Mouse (Mus musculus): ENCODE data around the gene Gm11567. TPM values are rescaled to one million over a fixed set of nuclear protein-coding genes. Genes with fewer than 3 reads are reported as not detected.
"Not testable (repeated sequence)": the region's sequence is repeated elsewhere in the genome, so short reads cannot be mapped to it uniquely, and the experiment has no call there.

Gm11567 gene
- polyA plus RNA-seq (2014; fragmentation: Nextera tagmentation; extraction: Ambion mirVana): not detected in 2 replicates

GRCm38 (mm10) chr11:99878887-99879286, at the start of gene Gm11567:
Gene Gm11567, plus strand, starts transcription at chr11:99879187.
- H3K4me2 ChIP-seq; H3K9me3 ChIP-seq (ENCODE audit: control insufficient read depth, low read length); H3K9ac ChIP-seq (ENCODE audit: low read length); H3K36me3 ChIP-seq (ENCODE audit: control insufficient read depth, insufficient read depth, low read length); H3K27ac ChIP-seq (ENCODE audit: low read depth, low read length); ATAC-seq (ENCODE audit: low FRiP score); H3K27me3 ChIP-seq (ENCODE audit: control insufficient read depth, insufficient read depth, low read length); DNase-seq (ENCODE audit: low spot score, missing footprints); H3K4me1 ChIP-seq (ENCODE audit: control insufficient read depth, insufficient read depth, low read length); H3K4me3 ChIP-seq (ENCODE audit: low read depth, low read length): not testable (repeated sequence)
- WGBS: 56% methylated on average over 1 of the region's 1 CpGs

- Histone ChIP-seq H3K27me3 (ENCODE audit: control insufficient read depth, insufficient read depth, low read length) (no peaks in the 10 kb centered on the region), H3K27ac (ENCODE audit: low read depth, low read length) (no peak within 1 kb of the TSS), H3K4me1 (ENCODE audit: control insufficient read depth, insufficient read depth, low read length) (no peaks in the 10 kb centered on the region), H3K36me3 (ENCODE audit: control insufficient read depth, insufficient read depth, low read length) (no peaks in the 10 kb centered on the region), H3K4me3 (ENCODE audit: low read depth, low read length) (no peak within 1 kb of the TSS), H3K9me3 (ENCODE audit: control insufficient read depth, low read length) (no peaks in the 10 kb centered on the region), H3K9ac (ENCODE audit: low read length) (no peak within 1 kb of the TSS), H3K4me2 (no peak within 1 kb of the TSS)
- no peak for DNase-seq (ENCODE audit: low spot score, missing footprints)
- no peak for ATAC-seq (ENCODE audit: low FRiP score)
- 78% methylated on average over 1 of the region's 1 CpGs for WGBS
Measured at GRCm38 (mm10) chr11:99837966-99838365, 41.0 kb upstream of the Gm11567 start, which contains the start of gene 2300003K06Rik. Gene 2300003K06Rik, minus strand, starts transcription at chr11:99838066.

- Histone ChIP-seq H3K4me1 (ENCODE audit: control insufficient read depth, insufficient read depth, low read length) (no peaks in the 10 kb centered on the region), H3K27me3 (ENCODE audit: control insufficient read depth, insufficient read depth, low read length) (no peaks in the 10 kb centered on the region), H3K4me2 (no peak overlapping the region), H3K27ac (ENCODE audit: low read depth, low read length) (no peak overlapping the region), H3K9ac (ENCODE audit: low read length) (no peak overlapping the region), H3K9me3 (ENCODE audit: control insufficient read depth, low read length) (no peaks in the 10 kb centered on the region), H3K4me3 (ENCODE audit: low read depth, low read length) (no peak overlapping the region), H3K36me3 (ENCODE audit: control insufficient read depth, insufficient read depth, low read length) (no peaks in the 10 kb centered on the region)
- 77% methylated on average over 1 of the region's 1 CpGs for WGBS
- ATAC-seq (ENCODE audit: low FRiP score): no peak
- no peak for DNase-seq (ENCODE audit: low spot score, missing footprints)
Measured at GRCm38 (mm10) chr11:99842185-99842584, 36.8 kb upstream of the Gm11567 start.

GRCm38 (mm10) chr11:99846746-99847145, 32.2 kb upstream of the Gm11567 start:
- H3K4me2 ChIP-seq: no peak overlapping the region
- H3K36me3 ChIP-seq (ENCODE audit: control insufficient read depth, insufficient read depth, low read length): no peaks in the 10 kb centered on the region
- H3K4me3 ChIP-seq (ENCODE audit: low read depth, low read length): no peak overlapping the region
- H3K27ac ChIP-seq (ENCODE audit: low read depth, low read length): no peak overlapping the region
- DNase-seq (ENCODE audit: low spot score, missing footprints) (no peak), ATAC-seq (ENCODE audit: low FRiP score) (no peak)
- H3K27me3 ChIP-seq (ENCODE audit: control insufficient read depth, insufficient read depth, low read length): no peaks in the 10 kb centered on the region
- H3K4me1 ChIP-seq (ENCODE audit: control insufficient read depth, insufficient read depth, low read length): no peaks in the 10 kb centered on the region
- WGBS: 98% methylated on average over 2 of the region's 2 CpGs
- H3K9me3 ChIP-seq (ENCODE audit: control insufficient read depth, low read length): no peaks in the 10 kb centered on the region
- no peak overlapping the region for H3K9ac ChIP-seq (ENCODE audit: low read length)

- H3K4me2 ChIP-seq: no peak within 1 kb of the TSS
- no peak within 1 kb of the TSS for H3K4me3 ChIP-seq (ENCODE audit: low read depth, low read length)
- no peak within 1 kb of the TSS for H3K27ac ChIP-seq (ENCODE audit: low read depth, low read length)
- no peak for DNase-seq (ENCODE audit: low spot score, missing footprints)
- H3K9me3 ChIP-seq (ENCODE audit: control insufficient read depth, low read length): no peaks in the 10 kb centered on the region
- no peaks in the 10 kb centered on the region for H3K36me3 ChIP-seq (ENCODE audit: control insufficient read depth, insufficient read depth, low read length)
- no peaks in the 10 kb centered on the region for H3K27me3 ChIP-seq (ENCODE audit: control insufficient read depth, insufficient read depth, low read length)
- H3K4me1 ChIP-seq (ENCODE audit: control insufficient read depth, insufficient read depth, low read length): no peaks in the 10 kb centered on the region
- no peak for ATAC-seq (ENCODE audit: low FRiP score)
- no peak within 1 kb of the TSS for H3K9ac ChIP-seq (ENCODE audit: low read length)
Measured at GRCm38 (mm10) chr11:99851508-99851907, 27.5 kb upstream of the Gm11567 start, which contains the start of gene Krtap4-16. Gene Krtap4-16, minus strand, starts transcription at chr11:99851608.

- 52% methylated on average over 3 of the region's 3 CpGs for WGBS
- Histone ChIP-seq H3K4me1 (ENCODE audit: control insufficient read depth, insufficient read depth, low read length) (no peaks in the 10 kb centered on the region), H3K4me2 (no peak overlapping the region), H3K27ac (ENCODE audit: low read depth, low read length) (no peak overlapping the region), H3K27me3 (ENCODE audit: control insufficient read depth, insufficient read depth, low read length) (no peaks in the 10 kb centered on the region), H3K9me3 (ENCODE audit: control insufficient read depth, low read length) (no peaks in the 10 kb centered on the region), H3K4me3 (ENCODE audit: low read depth, low read length) (no peak overlapping the region), H3K36me3 (ENCODE audit: control insufficient read depth, insufficient read depth, low read length) (no peaks in the 10 kb centered on the region), H3K9ac (ENCODE audit: low read length) (no peak overlapping the region)
- ATAC-seq (ENCODE audit: low FRiP score) (no peak), DNase-seq (ENCODE audit: low spot score, missing footprints) (peak; percentile 83)
Measured at GRCm38 (mm10) chr11:99854121-99854520, 24.9 kb upstream of the Gm11567 start.

- Histone ChIP-seq H3K9ac (ENCODE audit: low read length) (no peak within 1 kb of the TSS), H3K36me3 (ENCODE audit: control insufficient read depth, insufficient read depth, low read length) (no peaks in the 10 kb centered on the region), H3K4me3 (ENCODE audit: low read depth, low read length) (no peak within 1 kb of the TSS), H3K27ac (ENCODE audit: low read depth, low read length) (no peak within 1 kb of the TSS), H3K9me3 (ENCODE audit: control insufficient read depth, low read length) (no peaks in the 10 kb centered on the region), H3K27me3 (ENCODE audit: control insufficient read depth, insufficient read depth, low read length) (no peaks in the 10 kb centered on the region), H3K4me1 (ENCODE audit: control insufficient read depth, insufficient read depth, low read length) (no peaks in the 10 kb centered on the region), H3K4me2 (no peak within 1 kb of the TSS)
- DNase-seq (ENCODE audit: low spot score, missing footprints) (no peak), ATAC-seq (ENCODE audit: low FRiP score) (no peak)
- WGBS: 92% methylated on average over 2 of the region's 2 CpGs
Measured at GRCm38 (mm10) chr11:99857617-99858016, 21.4 kb upstream of the Gm11567 start, which contains the start of gene Gm11568. Gene Gm11568, plus strand, starts transcription at chr11:99857917.

GRCm38 (mm10) chr11:99858761-99859160, 20.2 kb upstream of the Gm11567 start:
- no peak for ATAC-seq (ENCODE audit: low FRiP score)
- no peak overlapping the region for H3K9ac ChIP-seq (ENCODE audit: low read length)
- no peak overlapping the region for H3K27ac ChIP-seq (ENCODE audit: low read depth, low read length)
- no peaks in the 10 kb centered on the region for H3K27me3 ChIP-seq (ENCODE audit: control insufficient read depth, insufficient read depth, low read length)
- no peaks in the 10 kb centered on the region for H3K36me3 ChIP-seq (ENCODE audit: control insufficient read depth, insufficient read depth, low read length)
- H3K4me1 ChIP-seq (ENCODE audit: control insufficient read depth, insufficient read depth, low read length): no peaks in the 10 kb centered on the region
- no peak for DNase-seq (ENCODE audit: low spot score, missing footprints)
- no peak overlapping the region for H3K4me2 ChIP-seq
- no peak overlapping the region for H3K4me3 ChIP-seq (ENCODE audit: low read depth, low read length)
- 85% methylated on average over 2 of the region's 2 CpGs for WGBS
- no peaks in the 10 kb centered on the region for H3K9me3 ChIP-seq (ENCODE audit: control insufficient read depth, low read length)

GRCm38 (mm10) chr11:99864176-99864575, 14.8 kb upstream of the Gm11567 start, which contains the start of gene Gm11559:
Gene Gm11559, plus strand, starts transcription at chr11:99864476.
- not testable (repeated sequence) for H3K27me3 ChIP-seq (ENCODE audit: control insufficient read depth, insufficient read depth, low read length); H3K4me1 ChIP-seq (ENCODE audit: control insufficient read depth, insufficient read depth, low read length); H3K4me3 ChIP-seq (ENCODE audit: low read depth, low read length); H3K4me2 ChIP-seq; H3K27ac ChIP-seq (ENCODE audit: low read depth, low read length); ATAC-seq (ENCODE audit: low FRiP score); H3K9me3 ChIP-seq (ENCODE audit: control insufficient read depth, low read length); H3K9ac ChIP-seq (ENCODE audit: low read length); DNase-seq (ENCODE audit: low spot score, missing footprints); H3K36me3 ChIP-seq (ENCODE audit: control insufficient read depth, insufficient read depth, low read length)
- WGBS: 73% methylated on average over 1 of the region's 1 CpGs

Measured in midbrain, embryonic 11.5 days (tissue).